Mouse (Mus musculus) midbrain, postnatal 0 days (tissue): ENCODE data around the gene Camk2d. TPM values are rescaled to one million over a fixed set of nuclear protein-coding genes. Genes with fewer than 3 reads are reported as not detected.

ENCODE experiments used
- ATAC-seq: fragments of 200-750 bp; cut with Nextera tagmentation; 2 replicates; pipeline ENCODE4 v1.8.0; 2017; ENCODE audit warnings: moderate number of reproducible peaks, mild to moderate bottlenecking, moderate TSS enrichment, moderate library complexity; ENCODE audit not compliant: low FRiP score
- DNase-seq: peaks from one replicate; pipeline ENCODE4 v3.0.0-alpha.2; 2015; ENCODE audit warnings: low spot score
- H3K27ac ChIP-seq: fragments of 300-500 bp; sonication (generic); 2 replicates; pipeline ENCODE4 v1.5.1; 2014; ENCODE audit warnings: low read depth, mild to moderate bottlenecking, low read length, mixed read lengths
- H3K27me3 ChIP-seq: fragments of 300-500 bp; sonication (generic); 2 replicates; pipeline ENCODE4 v1.6.1; 2014; ENCODE audit warnings: low read length, control low read depth, mixed read lengths; ENCODE audit not compliant: insufficient read depth
- H3K36me3 ChIP-seq: fragments of 300-500 bp; sonication (generic); 2 replicates; pipeline ENCODE4 v1.6.1; 2014; ENCODE audit warnings: low read length, control low read depth, mixed read lengths; ENCODE audit not compliant: insufficient read depth
- H3K4me1 ChIP-seq: fragments of 300-500 bp; sonication (generic); 2 replicates; pipeline ENCODE4 v1.6.1; 2014; ENCODE audit warnings: mild to moderate bottlenecking, control low read depth, antibody characterized with exemption, low read length, mixed read lengths; ENCODE audit not compliant: insufficient read depth
- H3K4me2 ChIP-seq: fragments of 300-500 bp; sonication (generic); 2 replicates; pipeline ENCODE4 v1.6.1; 2014; ENCODE audit warnings: low read depth, mild to moderate bottlenecking, low read length, mixed read lengths; ENCODE audit not compliant: poor library complexity, severe bottlenecking
- H3K4me3 ChIP-seq: fragments of 300-500 bp; sonication (generic); 2 replicates; pipeline ENCODE4 v1.5.1; 2014; ENCODE audit warnings: low read depth, mild to moderate bottlenecking, low read length, moderate library complexity
- H3K9ac ChIP-seq: fragments of 300-500 bp; sonication (generic); replicated peaks from 2 replicates; pipeline ENCODE4 v1.6.1; 2014; ENCODE audit warnings: mild to moderate bottlenecking, low read length, moderate library complexity, mixed read lengths; ENCODE audit not compliant: poor library complexity, severe bottlenecking
- H3K9me3 ChIP-seq: fragments of 300-500 bp; sonication (generic); 2 replicates; pipeline ENCODE4 v1.6.1; 2016; ENCODE audit warnings: low read length, control low read depth
- CTCF ChIP-seq: IDR thresholded peaks from 2 replicates; pipeline ENCODE4 v1.5.1; 2016; ENCODE audit warnings: antibody characterized with exemption, mild to moderate bottlenecking
- WGBS: fragments of 180-500 bp; shearing (Covaris S2); extraction: QIAGEN DNeasy Blood & Tissue Kit; methylation state at CpG from one replicate; pipeline ENCODE4 v1.1.7; 2014; 5-methylcytosine and 5-hydroxymethylcytosine counted together
- polyA plus RNA-seq: library from polyadenylated mRNA; unstranded; fragments of >200 nt; fragmentation: Nextera tagmentation; extraction: Ambion mirVana; gene quantifications from 2 replicates; pipeline ENCODE4 v1.2.1, GENCODE M21; 2015
- total RNA-seq: library from RNA; depleted of rRNA; stranded (reverse); fragments of >200 nt; gene quantifications from 2 replicates; pipeline ENCODE4 v1.2.3, GENCODE M21; 2014

The Camk2d gene
- total and polyA plus RNA-seq, 2 experiments from 2014 or later = 95.8 to 143 TPM

- no peak for TF ChIP-seq CTCF
- Histone ChIP-seq H3K9ac (no peak overlapping the region), H3K27me3 (no peaks in the 10 kb centered on the region), H3K4me1 (no peaks in the 10 kb centered on the region; the same call in 1 of the 2 replicates), H3K4me3 (no peak overlapping the region), H3K4me2 (no peak overlapping the region), H3K36me3 (no peaks in the 10 kb centered on the region), H3K9me3 (no peaks in the 10 kb centered on the region), H3K27ac (no peak overlapping the region)
- no peak for DNase-seq
- WGBS = 48% methylated on average over 11 of the region's 11 CpGs
- ATAC-seq = no peak
Measured at GRCm38 (mm10) chr3:126613510-126614128, 17.5 kb downstream of the Camk2d start.

GRCm38 (mm10) chr3:126615306-126615705 lies 19.2 kb downstream of the Camk2d start:
- H3K27me3 ChIP-seq = no peaks in the 10 kb centered on the region
- no peak overlapping the region for H3K27ac ChIP-seq
- H3K36me3 ChIP-seq = no peaks in the 10 kb centered on the region
- H3K9me3 ChIP-seq = no peaks in the 10 kb centered on the region
- H3K4me1 ChIP-seq = no peaks in the 10 kb centered on the region; the same call in 1 of the 2 replicates
- no peak for TF ChIP-seq CTCF
- no peak overlapping the region for H3K4me2 ChIP-seq
- DNase-seq (no peak), ATAC-seq (no peak)
- no peak overlapping the region for H3K4me3 ChIP-seq
- WGBS = 77% methylated on average over 6 of the region's 6 CpGs
- H3K9ac ChIP-seq = no peak overlapping the region

- H3K9me3 ChIP-seq = no peaks in the 10 kb centered on the region
- H3K4me1 ChIP-seq = no peaks in the 10 kb centered on the region; the same call in 1 of the 2 replicates
- no peak for ATAC-seq
- no peak overlapping the region for H3K4me2 ChIP-seq
- H3K36me3 ChIP-seq = no peaks in the 10 kb centered on the region
- no peak overlapping the region for H3K27ac ChIP-seq
- H3K27me3 ChIP-seq = no peaks in the 10 kb centered on the region
- no peak overlapping the region for H3K4me3 ChIP-seq
- TF ChIP-seq CTCF = no peak
- DNase-seq = no peak
- 85% methylated on average over 6 of the region's 6 CpGs for WGBS
- no peak overlapping the region for H3K9ac ChIP-seq
Measured at GRCm38 (mm10) chr3:126620152-126620551, 24.1 kb downstream of the Camk2d start.

- Histone ChIP-seq H3K27ac (no peak overlapping the region), H3K4me3 (no peak overlapping the region), H3K9ac (no peak overlapping the region), H3K27me3 (no peaks in the 10 kb centered on the region), H3K4me2 (no peak overlapping the region), H3K9me3 (no peaks in the 10 kb centered on the region), H3K4me1 (no peaks in the 10 kb centered on the region), H3K36me3 (no peaks in the 10 kb centered on the region)
- no peak for ATAC-seq
- 98% methylated on average over 2 of the region's 2 CpGs for WGBS
- no peak for DNase-seq
- TF ChIP-seq CTCF = no peak
Measured at GRCm38 (mm10) chr3:126622509-126622908, 26.4 kb downstream of the Camk2d start.

GRCm38 (mm10) chr3:126624994-126625763 lies 29.1 kb downstream of the Camk2d start:
- no peak for TF ChIP-seq CTCF
- no peak overlapping the region for H3K27ac ChIP-seq
- H3K4me2 ChIP-seq = no peak overlapping the region
- H3K36me3 ChIP-seq = no peaks in the 10 kb centered on the region
- H3K4me1 ChIP-seq = no peaks in the 10 kb centered on the region
- H3K9ac ChIP-seq = no peak overlapping the region
- 81% methylated on average over 11 of the region's 11 CpGs for WGBS
- DNase-seq (no peak), ATAC-seq (no peak)
- no peaks in the 10 kb centered on the region for H3K9me3 ChIP-seq
- H3K27me3 ChIP-seq = no peaks in the 10 kb centered on the region
- H3K4me3 ChIP-seq = no peak overlapping the region

GRCm38 (mm10) chr3:126625764-126626040 lies 29.6 kb downstream of the Camk2d start:
- Histone ChIP-seq H3K4me2 (no peak overlapping the region), H3K27ac (no peak overlapping the region), H3K9me3 (no peaks in the 10 kb centered on the region), H3K9ac (no peak overlapping the region), H3K36me3 (no peaks in the 10 kb centered on the region), H3K4me1 (no peaks in the 10 kb centered on the region), H3K27me3 (no peaks in the 10 kb centered on the region), H3K4me3 (no peak overlapping the region)
- no peak for ATAC-seq
- 81% methylated on average over 8 of the region's 8 CpGs for WGBS
- no peak for TF ChIP-seq CTCF
- no peak for DNase-seq
